Mouse (Mus musculus) heart, embryonic 14.5 days (tissue): Measurements from ENCODE around the gene Sae1. TPM values are rescaled to one million over a fixed set of nuclear protein-coding genes. Genes with fewer than 3 reads are reported as not detected.

ENCODE experiments used
- ATAC-seq: fragments of 200-750 bp; cut with Nextera tagmentation; 2 replicates; pipeline ENCODE4 v1.8.0; 2017; ENCODE audit warnings: low read depth, moderate TSS enrichment; ENCODE audit not compliant: insufficient number of reproducible peaks, insufficient read depth, low FRiP score
- H3K27ac ChIP-seq, 2 experiments: fragments of 200-500 bp in 1 of 2; fragments of 300-500 bp in 1 of 2; sonication (generic) in 1 of 2; replicated peaks in 1 of 2; 2 replicates each; pipeline ENCODE4 v1.5.1; 2012 to 2014; ENCODE audit warnings: low read depth in 2 of 2, low read length in 2 of 2, control low read depth in 1 of 2, mild to moderate bottlenecking in 1 of 2, mixed read lengths in 1 of 2; ENCODE audit not compliant: control insufficient read depth in 1 of 2, insufficient read depth in 1 of 2
- H3K27me3 ChIP-seq: fragments of 300-500 bp; sonication (generic); 2 replicates; pipeline ENCODE4 v1.6.1; 2014; ENCODE audit warnings: mild to moderate bottlenecking, low read length, control low read depth; ENCODE audit not compliant: control insufficient read depth, insufficient read depth
- H3K36me3 ChIP-seq: fragments of 300-500 bp; sonication (generic); 2 replicates; pipeline ENCODE4 v1.6.1; 2014; ENCODE audit warnings: mild to moderate bottlenecking, control low read depth, low read length, mixed read lengths; ENCODE audit not compliant: control insufficient read depth, insufficient read depth
- H3K4me1 ChIP-seq, 2 experiments: fragments of 200-500 bp in 1 of 2; fragments of 300-500 bp in 1 of 2; sonication (generic) in 1 of 2; 2 replicates each; pipeline ENCODE4 v1.6.1; 2012 to 2014; ENCODE audit warnings: low read length in 2 of 2, control low read depth in 1 of 2, mixed read lengths in 1 of 2; ENCODE audit not compliant: control insufficient read depth in 2 of 2, insufficient read depth in 2 of 2
- H3K4me2 ChIP-seq: fragments of 300-500 bp; sonication (generic); 2 replicates; pipeline ENCODE4 v1.6.1; 2014; ENCODE audit warnings: mild to moderate bottlenecking, low read length
- H3K4me3 ChIP-seq, 2 experiments: fragments of 200-500 bp in 1 of 2; fragments of 300-500 bp in 1 of 2; sonication (generic) in 1 of 2; 2 replicates each; pipeline ENCODE4 v1.5.1; 2012 to 2014; ENCODE audit warnings: low read length in 2 of 2, mild to moderate bottlenecking in 2 of 2, control low read depth in 1 of 2, low read depth in 1 of 2, moderate library complexity in 1 of 2; ENCODE audit not compliant: control insufficient read depth in 1 of 2, insufficient read depth in 1 of 2
- H3K9ac ChIP-seq: fragments of 300-500 bp; sonication (generic); 2 replicates; pipeline ENCODE4 v1.6.1; 2014; ENCODE audit warnings: mild to moderate bottlenecking, low read length
- H3K9me3 ChIP-seq: fragments of 300-500 bp; sonication (generic); 2 replicates; pipeline ENCODE4 v1.6.1; 2016; ENCODE audit warnings: low read length, control low read depth; ENCODE audit not compliant: control insufficient read depth
- WGBS: fragments of 180-500 bp; shearing (Covaris S2); extraction: QIAGEN DNeasy Blood & Tissue Kit; methylation state at CpG from one replicate; pipeline ENCODE4 v1.1.7; 2014; 5-methylcytosine and 5-hydroxymethylcytosine counted together
- polyA plus RNA-seq: library from polyadenylated mRNA; unstranded; fragments of >200 nt; fragmentation: Nextera tagmentation; extraction: Ambion mirVana; gene quantifications from 2 replicates; pipeline ENCODE4 v1.2.1, GENCODE M21; 2014

Gene Sae1
- polyA plus RNA-seq, 1 experiment from 2014 or later: 179 TPM

- WGBS: 95% methylated on average over 4 of the region's 4 CpGs
Measured at GRCm38 (mm10) chr7:16319216-16319615, 68.4 kb downstream of the Sae1 start.

DNA sequence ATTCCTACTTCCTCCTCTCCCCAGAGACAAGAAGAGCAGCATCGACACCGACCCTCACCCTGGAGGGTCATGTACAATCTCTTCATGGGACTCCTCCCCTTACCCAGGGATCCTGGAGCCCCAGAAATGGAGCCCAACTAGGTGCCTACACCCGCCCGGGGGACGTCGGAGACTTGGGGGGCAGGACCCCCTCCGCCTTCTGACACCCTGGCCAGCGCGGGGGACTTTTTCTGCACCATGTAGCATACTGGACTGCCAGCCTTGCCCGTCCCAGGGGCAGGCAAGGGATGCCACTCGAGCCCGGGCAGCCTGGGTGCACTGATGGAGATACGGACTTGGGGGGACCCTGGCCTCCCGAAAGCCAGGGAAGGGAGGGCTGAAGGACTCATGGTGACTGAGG, 70.5 kb downstream of the Sae1 start:
- H3K4me2 ChIP-seq: no peak overlapping the region
- H3K27me3 ChIP-seq: no peaks in the 10 kb centered on the region
- H3K9ac ChIP-seq: no peak overlapping the region
- no peak overlapping the region for H3K27ac ChIP-seq
- no peak overlapping the region for H3K4me3 ChIP-seq
- no peaks in the 10 kb centered on the region for H3K9me3 ChIP-seq
- peaks cover 15% of the 10 kb centered on the region for H3K36me3 ChIP-seq
- 72% methylated on average over 14 of the region's 14 CpGs for WGBS
- ATAC-seq: no peak
- H3K4me1 ChIP-seq: peaks cover 10 to 13% of the 10 kb centered on the region in 2 experiments

More at GRCm38 (mm10) chr7:16319216-16319615, 68.4 kb downstream of the Sae1 start:
- H3K27ac ChIP-seq: no peak overlapping the region
- H3K4me1 ChIP-seq: peaks cover 3% of the 10 kb centered on the region in 2 experiments; a peak in 2 of 4 replicates
- H3K9ac ChIP-seq: no peak overlapping the region
- no peaks in the 10 kb centered on the region for H3K9me3 ChIP-seq
- no peak for ATAC-seq
- no peak overlapping the region for H3K4me3 ChIP-seq
- no peak overlapping the region for H3K4me2 ChIP-seq
- peaks cover 15% of the 10 kb centered on the region for H3K36me3 ChIP-seq
- no peaks in the 10 kb centered on the region for H3K27me3 ChIP-seq

GRCm38 (mm10) chr7:16315222-16315759, 72.3 kb downstream of the Sae1 start:
- no peak overlapping the region for H3K27ac ChIP-seq
- WGBS: 56% methylated on average over 4 of the region's 4 CpGs

DNA sequence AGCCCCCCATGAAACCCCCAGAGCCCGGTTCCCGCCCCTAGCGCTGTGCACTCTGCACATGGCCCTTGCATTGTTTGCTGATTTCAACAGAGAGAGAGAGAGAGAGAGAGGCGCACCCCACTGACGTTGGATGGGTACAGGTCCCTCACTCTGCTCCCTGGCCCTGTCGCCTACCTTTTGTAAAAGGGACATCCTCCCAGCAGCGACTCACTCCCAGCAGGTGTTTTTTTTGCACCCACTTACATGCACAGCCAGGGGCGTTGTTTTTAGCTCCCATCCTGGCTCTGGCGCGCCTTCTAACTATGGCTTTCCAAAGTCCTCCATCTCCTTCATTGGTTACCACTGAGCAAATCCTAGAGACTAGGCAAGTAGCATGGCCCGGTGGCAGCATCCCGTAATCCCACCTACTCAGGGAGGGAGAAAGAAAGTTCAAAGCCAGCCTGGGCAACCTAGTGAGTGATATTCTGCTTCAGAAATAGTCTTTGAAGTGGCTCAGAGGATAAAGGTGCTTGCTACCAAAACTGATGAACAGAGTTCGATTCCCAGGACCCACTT, 73.3 kb downstream of the Sae1 start:
- Histone ChIP-seq H3K4me1 (peaks cover 15 to 26% of the 10 kb centered on the region in 2 experiments), H3K9ac (peak overlapping the region; percentile 97), H3K4me2 (peak overlapping the region; percentile 98), H3K9me3 (no peaks in the 10 kb centered on the region), H3K36me3 (peaks cover 15% of the 10 kb centered on the region), H3K27me3 (no peaks in the 10 kb centered on the region), H3K4me3 (peak overlapping the region; percentile 90 to 94), H3K27ac (peak overlapping the region; percentile 58 to 99)
- ATAC-seq: no peak
- WGBS: 8% methylated on average over 13 of the region's 13 CpGs

More at GRCm38 (mm10) chr7:16315222-16315759, 72.3 kb downstream of the Sae1 start:
- Histone ChIP-seq H3K36me3 (peaks cover 15% of the 10 kb centered on the region), H3K4me2 (no peak overlapping the region), H3K9me3 (no peaks in the 10 kb centered on the region), H3K9ac (no peak overlapping the region), H3K4me3 (no peak overlapping the region), H3K27me3 (no peaks in the 10 kb centered on the region), H3K4me1 (peaks cover 15 to 25% of the 10 kb centered on the region in 2 experiments)
- no peak for ATAC-seq

- Histone ChIP-seq H3K9me3 (no peaks in the 10 kb centered on the region), H3K36me3 (peaks cover 15% of the 10 kb centered on the region), H3K9ac (peak overlapping the region; percentile 97), H3K27me3 (no peaks in the 10 kb centered on the region), H3K4me2 (peak overlapping the region; percentile 98), H3K4me1 (peaks cover 17 to 33% of the 10 kb centered on the region in 2 experiments), H3K27ac (peak overlapping the region; percentile 99), H3K4me3 (peak overlapping the region; percentile 90 to 94)
- 1% methylated on average over 66 of the region's 66 CpGs for WGBS
- peak; percentile 66 for ATAC-seq
Measured at GRCm38 (mm10) chr7:16313481-16314220, 74.0 kb downstream of the Sae1 start.

DNA sequence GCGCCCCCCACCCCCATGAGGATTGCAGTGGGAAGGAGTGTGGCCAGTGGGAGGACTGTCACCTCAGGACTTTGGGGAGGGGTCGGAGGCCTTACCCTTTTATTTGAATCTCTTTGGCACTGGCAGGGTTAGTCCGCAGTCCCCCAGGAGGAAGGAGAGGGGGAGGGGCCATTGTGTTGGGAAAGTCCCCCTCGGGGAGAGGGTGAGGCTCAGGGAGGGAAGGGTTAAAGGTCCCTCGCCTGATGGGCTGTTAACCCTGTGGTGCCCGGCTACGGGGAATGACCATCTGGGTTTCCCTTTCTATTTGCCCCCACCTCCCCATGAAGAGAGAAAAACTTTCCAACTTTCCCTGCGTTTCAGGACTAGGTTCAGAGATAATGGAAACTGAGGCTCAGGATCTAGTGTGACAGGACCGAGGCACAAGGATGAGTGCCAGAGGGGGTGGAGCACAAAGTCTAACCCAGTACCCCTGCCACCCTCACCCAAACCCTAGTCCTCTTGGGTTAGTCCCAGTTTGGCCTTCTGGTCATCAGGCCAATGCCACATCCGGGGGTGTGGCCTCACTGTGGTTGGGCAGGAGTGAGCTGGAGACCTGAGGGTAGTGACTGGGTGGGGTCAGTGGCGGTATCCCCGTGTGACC, 74.8 kb downstream of the Sae1 start:
- WGBS: 0% methylated on average over 12 of the region's 12 CpGs
- Histone ChIP-seq H3K27me3 (no peaks in the 10 kb centered on the region), H3K27ac (peak overlapping the region; percentile 99), H3K9me3 (no peaks in the 10 kb centered on the region), H3K4me1 (peaks cover 17 to 33% of the 10 kb centered on the region in 2 experiments), H3K4me2 (peak overlapping the region; percentile 98), H3K9ac (peak overlapping the region; percentile 97), H3K36me3 (peaks cover 14% of the 10 kb centered on the region), H3K4me3 (peak overlapping the region; percentile 90 to 94)
- ATAC-seq: peak; percentile 11

DNA sequence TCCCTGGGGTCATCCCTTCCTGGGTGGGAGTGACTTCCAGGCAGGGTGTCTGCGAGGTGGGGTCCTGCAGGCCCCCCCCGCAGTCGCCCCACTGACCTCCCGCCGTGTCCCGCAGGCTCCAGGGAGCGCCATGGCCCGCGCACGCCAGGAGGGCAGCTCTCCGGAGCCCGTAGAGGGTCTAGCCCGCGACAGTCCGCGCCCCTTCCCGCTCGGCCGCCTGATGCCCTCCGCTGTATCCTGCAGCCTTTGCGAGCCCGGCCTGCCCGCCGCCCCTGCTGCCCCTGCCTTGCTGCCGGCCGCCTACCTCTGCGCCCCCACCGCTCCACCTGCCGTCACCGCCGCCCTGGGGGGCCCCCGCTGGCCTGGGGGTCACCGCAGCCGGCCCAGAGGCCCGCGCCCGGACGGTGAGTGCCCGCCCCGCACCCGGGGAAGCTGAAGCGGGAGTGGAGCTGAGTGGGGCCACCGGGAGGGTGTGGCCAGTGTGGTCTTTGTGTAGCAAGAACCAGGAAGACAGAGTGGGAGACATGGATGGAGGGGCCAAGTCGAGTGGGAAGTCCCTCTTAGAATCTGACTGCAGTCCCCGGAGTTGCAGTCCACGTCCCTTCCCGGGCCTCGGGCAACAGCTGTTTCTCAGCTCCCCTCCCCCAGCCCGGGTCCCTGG, 75.5 kb downstream of the Sae1 start:
- Histone ChIP-seq H3K27ac (peak overlapping the region; percentile 99), H3K4me1 (peaks cover 17 to 33% of the 10 kb centered on the region in 2 experiments), H3K36me3 (peaks cover 8% of the 10 kb centered on the region), H3K4me2 (peak overlapping the region; percentile 98), H3K9me3 (no peaks in the 10 kb centered on the region), H3K27me3 (no peaks in the 10 kb centered on the region), H3K9ac (peak overlapping the region; percentile 97), H3K4me3 (peak overlapping the region; percentile 90 to 94)
- under 1% methylated on average over 49 of the region's 49 CpGs for WGBS
- peak; percentile 16; the same call in 1 of the 2 replicates for ATAC-seq
